Comparison of ENCODE assay signal across 8 mouse cellular contexts in genomic region chr14:122876163-122876562, GRCm38 (mm10). TPM values are rescaled to one million over a fixed set of nuclear protein-coding genes. Genes with fewer than 3 reads are reported as not detected.
A peak's percentile ranks its signal among the peaks of the same experiment; 100 is the strongest.
DNase-seq lines count a peak whose midpoint lies in the region; ATAC-seq lines count a peak whose summit lies in the region.

No protein-coding gene starts in this region.

- no peaks in the 10 kb centered on the region for H3K36me3 ChIP-seq in hindbrain, embryonic 16.5 days (ENCODE audit: control insufficient read depth, insufficient read depth, low read length)

- 0% methylated on average over 6 of the region's 6 CpGs for WGBS in hindbrain, embryonic 16.5 days

- no peak overlapping the region for H3K9ac ChIP-seq in hindbrain, embryonic 16.5 days (ENCODE audit: low read depth, low read length)

- H3K4me1 ChIP-seq in hindbrain, embryonic 16.5 days (ENCODE audit: control insufficient read depth, insufficient read depth, low read depth, low read length), result peaks cover 11% of the 10 kb centered on the region

- peak overlapping the region; percentile 32; the same call in 1 of the 2 replicates for H3K27ac ChIP-seq in hindbrain, embryonic 16.5 days (ENCODE audit: low read depth, low read length)

- no peak overlapping the region for H3K4me3 ChIP-seq in hindbrain, embryonic 16.5 days (ENCODE audit: low read length)

- DNase-seq in cerebellum, postnatal 36 days, result peak; percentile 88 to 90
- peak; percentile 73 for DNase-seq in gastrocnemius, adult 18-20 months (ENCODE audit: low spot score)
- DNase-seq in left cerebral cortex, adult 11 months (ENCODE audit: low spot score), result peak; percentile 76
- DNase-seq in right cerebral cortex, postnatal 14 days, result peak; percentile 80
- DNase-seq in yolk sac, embryonic 10.5 days (ENCODE audit: low spot score), result peak; percentile 36

- H3K4me2 ChIP-seq in hindbrain, embryonic 16.5 days (ENCODE audit: low read length), result no peak overlapping the region

- ATAC-seq in activated CD4-positive, CD25-positive, alpha-beta regulatory T cell, adult 4 months, result peak; percentile 91
- peak; percentile 95 for ATAC-seq in hindbrain, embryonic 16.5 days
- ATAC-seq in megakaryocyte progenitor cell, adult 5-6 weeks (replicated peaks; ENCODE audit: poor library complexity), result peak; percentile 100

- H3K27me3 ChIP-seq in hindbrain, embryonic 16.5 days (replicated peaks; ENCODE audit: control insufficient read depth, insufficient read depth, low read length), result no peaks in the 10 kb centered on the region

- H3K9me3 ChIP-seq in hindbrain, embryonic 16.5 days (ENCODE audit: control insufficient read depth, low read length), result no peaks in the 10 kb centered on the region

RNA-seq across cellular contexts. Expression of gene Ggact, which starts 37.4 kb away (rescaled TPM):
- polyA plus RNA-seq in activated CD4-positive, CD25-positive, alpha-beta regulatory T cell, adult 4 months (2017; shearing (Covaris generic)), result 10 to 100 TPM; 22.4 to 35.6 TPM
- 10 to 100 TPM; 16.1 to 18.6 TPM for total RNA-seq in gastrocnemius, adult 18-20 months (2021)
- polyA plus RNA-seq in hindbrain, embryonic 16.5 days (2015; fragmentation: Nextera tagmentation; extraction: Ambion mirVana), result 13.6 and 14.7 TPM in 2 replicates
- 6.2 and 9.9 TPM in 2 replicates for total RNA-seq in megakaryocyte progenitor cell, adult 5-6 weeks (2015)
- 3.7 and 7.9 TPM in 2 replicates for total RNA-seq in megakaryocyte progenitor cell, adult 5-6 weeks (2017)

Comparison
In these comparisons a context has a peak if more than half of its experiments do, and no peak if none do; other contexts are left out.
1. DNase-seq: peak in every context shown above with its lines; median percentile 89 in cerebellum, postnatal 36 days; 80 in right cerebral cortex, postnatal 14 days; 76 in left cerebral cortex, adult 11 months; 73 in gastrocnemius, adult 18-20 months; 36 in yolk sac, embryonic 10.5 days.